Mouse (Mus musculus): ENCODE results near the gene Agbl3.

Agbl3 gene

GRCm38 (mm10) chr6:34874101-34874921 is 94.1 kb downstream of the Agbl3 start:
- no peak for DNase-seq (ENCODE audit: low read depth)

DNA sequence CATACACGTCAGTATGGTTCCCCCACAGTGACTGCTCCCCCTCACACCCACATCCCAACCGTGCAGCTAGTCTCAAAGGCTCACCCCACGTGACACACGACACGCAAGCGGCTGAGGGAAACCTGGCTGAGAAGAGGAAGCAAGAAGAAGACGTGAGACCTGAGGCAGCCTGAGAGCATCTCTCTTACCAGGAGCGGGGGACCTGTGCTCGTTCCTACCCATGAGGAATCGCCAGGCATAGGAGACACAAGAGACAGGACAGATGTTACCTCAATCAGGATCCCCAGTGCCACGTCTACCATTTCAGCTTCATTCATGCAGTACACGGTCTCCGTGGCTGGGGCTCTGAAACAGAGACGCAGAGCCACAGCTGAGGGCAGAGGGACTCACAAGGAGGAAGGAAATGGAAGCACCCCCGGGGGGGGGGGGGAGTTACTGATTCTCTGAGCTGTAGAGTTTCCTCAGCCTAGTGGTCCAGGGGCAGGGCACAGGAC is 95.1 kb downstream of the Agbl3 start:
- DNase-seq (ENCODE audit: low read depth): no peak

GRCm38 (mm10) chr6:34875966-34876834 is 96.0 kb downstream of the Agbl3 start:
- no peak for DNase-seq (ENCODE audit: low read depth)

- DNase-seq (ENCODE audit: low read depth): no peak
These were observed 96.6 kb downstream of the Agbl3 start for GRCm38 (mm10) chr6:34876835-34877156.

DNA sequence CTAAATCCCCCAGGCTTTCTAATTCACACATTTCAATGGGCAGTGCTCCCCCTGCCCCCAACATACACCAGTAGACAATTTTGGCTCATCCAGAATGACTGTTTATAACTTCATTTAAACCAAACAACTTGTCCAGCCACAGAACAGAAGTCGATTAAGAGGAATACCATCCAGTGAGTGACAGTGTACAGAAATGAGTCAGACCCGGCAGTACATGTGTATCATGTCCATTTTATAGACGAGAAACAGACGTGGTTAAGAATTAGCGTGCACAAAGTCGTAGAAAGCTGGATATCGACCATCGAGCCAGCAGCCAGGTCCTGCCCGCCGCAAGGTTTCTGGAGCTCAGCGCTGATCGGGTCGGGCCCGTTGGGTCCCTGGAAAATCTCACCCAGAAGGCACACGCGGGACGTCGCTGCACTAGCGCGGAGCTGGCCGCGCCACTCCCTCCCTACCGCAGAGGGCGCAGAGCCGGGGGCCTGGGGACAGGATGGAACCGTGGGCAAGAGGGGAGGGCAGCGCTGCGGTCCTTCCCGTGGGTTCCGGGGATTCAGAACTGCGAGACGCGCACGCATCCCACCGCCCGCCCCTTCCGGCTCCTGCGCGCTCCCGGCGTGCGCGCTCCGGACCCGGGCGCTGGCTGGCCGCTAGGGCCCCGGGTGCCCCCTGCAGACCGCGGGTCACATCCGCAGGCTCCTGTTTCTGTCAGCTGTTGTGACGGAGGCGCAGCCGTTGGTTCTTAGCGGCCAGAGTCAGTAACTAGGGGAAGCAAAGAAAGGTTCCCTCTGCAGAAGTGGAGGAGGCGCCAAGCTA is 97.5 kb downstream of the Agbl3 start, which contains the start of gene Cyren:
Cyren (minus strand) TSS at position 552 of the 813 bp plus-strand sequence.
- peak; percentile 83 for DNase-seq (ENCODE audit: low read depth)

- DNase-seq (ENCODE audit: low read depth): no peak
These were observed 99.0 kb downstream of the Agbl3 start for GRCm38 (mm10) chr6:34879101-34879740.

DNA sequence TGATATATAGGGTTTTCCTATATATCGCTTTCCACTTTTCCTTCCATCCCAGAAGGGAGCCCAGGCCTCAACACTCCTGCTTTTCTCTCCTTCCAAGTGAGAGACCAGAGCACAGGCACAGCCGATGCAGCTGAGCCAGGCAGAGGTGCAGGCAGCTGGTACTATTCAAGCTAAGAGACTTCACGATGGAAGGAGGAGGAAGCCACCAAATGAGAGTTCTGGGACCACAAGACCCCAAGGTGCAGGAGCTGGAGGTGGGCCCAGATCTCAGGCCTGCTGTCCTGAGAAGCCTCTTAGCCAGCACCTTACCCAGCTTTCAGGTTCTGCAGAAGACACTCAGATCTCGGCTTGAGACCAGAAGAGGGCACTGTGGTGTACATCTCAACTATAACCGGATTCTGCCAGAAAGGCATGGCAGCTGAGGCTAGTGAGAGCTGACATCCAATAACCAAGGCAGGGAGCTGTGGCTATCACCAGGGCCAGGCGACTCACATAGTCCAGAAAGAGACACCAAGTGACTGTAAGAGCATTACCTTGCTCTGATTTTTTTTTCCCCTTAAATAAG is 99.8 kb downstream of the Agbl3 start:
- DNase-seq (ENCODE audit: low read depth): peak; percentile 15

GRCm38 (mm10) chr6:34884724-34885123 is 104.5 kb downstream of the Agbl3 start:
- DNase-seq (ENCODE audit: low read depth): no peak

GRCm38 (mm10) chr6:34887131-34887850 is 107.1 kb downstream of the Agbl3 start:
- no peak for DNase-seq (ENCODE audit: low read depth)

GRCm38 (mm10) chr6:34889185-34889584 is 109.0 kb downstream of the Agbl3 start:
- no peak for DNase-seq (ENCODE audit: low read depth)

DNA sequence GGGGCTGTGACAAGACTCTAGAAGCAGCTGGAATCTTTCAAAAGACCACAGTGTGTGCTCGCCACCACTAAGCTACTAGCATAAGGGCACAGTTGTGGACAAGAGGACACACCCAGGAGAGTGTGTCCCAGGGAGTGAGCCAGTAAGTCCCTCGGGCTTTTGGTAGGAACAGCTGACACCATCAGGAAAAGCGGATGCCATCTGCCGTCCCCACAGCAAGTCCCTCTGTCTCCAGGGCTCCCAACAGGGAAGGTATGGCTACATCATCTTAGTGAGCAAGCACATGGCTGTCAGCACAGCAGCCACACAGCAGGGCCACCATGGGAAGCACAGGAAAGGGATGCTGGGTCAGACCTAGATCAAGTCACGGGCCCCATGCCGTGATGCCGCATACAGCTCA is 115.3 kb downstream of the Agbl3 start:
- no peak for DNase-seq (ENCODE audit: low read depth)

- no peak for DNase-seq (ENCODE audit: low read depth)
These were observed 116.0 kb downstream of the Agbl3 start for GRCm38 (mm10) chr6:34896168-34896780.

- no peak for DNase-seq (ENCODE audit: low read depth)
These were observed 118.9 kb downstream of the Agbl3 start for GRCm38 (mm10) chr6:34899127-34899526.

- no peak for DNase-seq (ENCODE audit: low read depth)
These were observed 120.8 kb downstream of the Agbl3 start for GRCm38 (mm10) chr6:34900990-34901389.

- DNase-seq (ENCODE audit: low read depth): no peak
These were observed 121.7 kb downstream of the Agbl3 start for GRCm38 (mm10) chr6:34901911-34902444.

GRCm38 (mm10) chr6:34902578-34902977 is 122.3 kb downstream of the Agbl3 start:
- no peak for DNase-seq (ENCODE audit: low read depth)

- DNase-seq (ENCODE audit: low read depth): no peak
These were observed 123.2 kb downstream of the Agbl3 start for GRCm38 (mm10) chr6:34903441-34903840.

- no peak for DNase-seq (ENCODE audit: low read depth)
These were observed 123.6 kb downstream of the Agbl3 start for GRCm38 (mm10) chr6:34903851-34904250.

GRCm38 (mm10) chr6:34904361-34904760 is 124.1 kb downstream of the Agbl3 start:
- no peak for DNase-seq (ENCODE audit: low read depth)

GRCm38 (mm10) chr6:34906125-34906524 is 125.9 kb downstream of the Agbl3 start:
- DNase-seq (ENCODE audit: low read depth): no peak
